Mouse (Mus musculus): ENCODE data around the gene Dxo.

Dxo gene

DNA sequence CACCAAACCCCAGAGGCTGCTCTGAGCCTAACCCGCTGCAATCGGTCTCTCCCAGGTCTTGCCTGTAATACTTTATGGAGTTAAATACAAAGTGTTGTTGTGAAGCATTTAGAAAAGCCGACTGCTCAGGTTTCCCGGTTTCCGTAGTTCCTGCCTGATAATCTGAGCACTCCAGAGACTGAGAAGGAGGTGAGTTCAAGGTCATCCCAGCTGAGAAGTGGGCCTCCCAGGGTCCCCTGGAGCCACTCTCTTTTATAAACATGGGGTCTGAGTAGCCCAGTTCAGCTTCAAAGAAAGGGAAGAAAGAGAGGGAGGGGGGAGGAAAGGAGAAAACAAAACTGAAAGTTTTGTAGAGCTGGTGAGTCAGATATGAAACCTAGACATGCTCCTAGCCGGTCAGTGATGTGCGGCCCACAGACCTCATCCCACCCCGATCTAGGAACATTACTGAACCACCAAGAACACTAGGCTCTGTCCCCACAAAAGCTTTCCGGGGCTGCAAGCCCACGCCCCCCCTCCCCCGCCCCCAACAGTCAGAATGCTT lies 42.6 kb downstream of the Dxo start, which contains the start of gene Zbtb12:
TSS of gene Zbtb12 (plus strand) at position 148 of the 544 bp plus-strand sequence.
- no peak for DNase-seq (ENCODE audit: extremely low read depth, insufficient read length, low spot score)

DNA sequence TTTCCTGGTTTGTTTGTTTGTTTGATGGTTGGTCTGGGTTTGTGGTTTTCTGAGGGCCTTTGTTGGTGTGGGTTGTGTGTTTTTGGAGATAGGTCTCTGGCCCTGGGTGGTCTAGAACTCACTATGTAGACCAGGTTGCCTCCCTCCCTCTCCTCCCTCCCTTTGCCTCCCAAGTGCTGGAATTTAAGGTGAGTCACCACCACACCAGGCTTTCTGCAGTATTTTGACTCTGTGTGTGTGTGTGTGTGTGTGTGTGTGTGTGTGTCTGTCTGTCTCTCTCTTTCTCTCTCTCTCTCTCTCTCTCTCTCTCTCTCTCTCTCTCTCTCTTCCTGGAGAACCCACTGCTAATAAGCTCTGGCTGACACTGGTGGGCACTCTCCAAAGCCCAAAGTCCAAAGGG lies 44.3 kb downstream of the Dxo start:
- peak; percentile 45 for DNase-seq (ENCODE audit: extremely low read depth, insufficient read length, low spot score)

DNA sequence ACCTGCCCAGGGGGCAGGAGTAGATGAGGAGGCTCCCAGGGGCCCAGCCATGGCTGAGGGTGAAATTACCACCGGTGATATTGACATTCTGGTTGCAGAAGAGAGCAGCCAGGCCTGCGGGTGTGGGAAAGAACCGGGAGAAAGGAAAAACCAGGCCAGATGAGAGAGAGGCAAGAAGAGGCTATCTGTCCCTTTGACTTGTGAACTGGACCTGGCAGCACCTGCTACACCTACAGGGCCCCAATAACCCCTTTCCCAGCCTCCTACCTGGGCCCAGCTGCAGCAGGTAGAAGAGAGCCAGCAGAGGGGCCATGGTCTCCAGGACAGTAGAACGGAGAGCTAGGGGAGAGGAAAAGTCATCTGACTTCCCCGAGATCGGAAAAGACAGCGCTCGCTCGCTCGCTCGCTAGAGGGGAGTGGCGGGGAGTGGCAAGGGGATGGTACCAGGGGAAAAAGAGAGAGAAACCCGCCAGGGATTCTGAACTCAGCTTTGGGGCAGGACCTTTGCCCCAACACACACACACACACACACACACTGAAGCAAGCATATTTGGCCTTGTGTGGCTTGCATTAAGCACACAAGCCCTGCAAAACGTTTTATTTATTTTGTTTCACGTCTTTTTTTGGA lies 45.0 kb downstream of the Dxo start, which contains the start of gene Gm20547:
TSS of gene Gm20547 (minus strand) at position 360 of the 628 bp plus-strand sequence.
- DNase-seq (ENCODE audit: extremely low read depth, insufficient read length, low spot score), result no peak

DNA sequence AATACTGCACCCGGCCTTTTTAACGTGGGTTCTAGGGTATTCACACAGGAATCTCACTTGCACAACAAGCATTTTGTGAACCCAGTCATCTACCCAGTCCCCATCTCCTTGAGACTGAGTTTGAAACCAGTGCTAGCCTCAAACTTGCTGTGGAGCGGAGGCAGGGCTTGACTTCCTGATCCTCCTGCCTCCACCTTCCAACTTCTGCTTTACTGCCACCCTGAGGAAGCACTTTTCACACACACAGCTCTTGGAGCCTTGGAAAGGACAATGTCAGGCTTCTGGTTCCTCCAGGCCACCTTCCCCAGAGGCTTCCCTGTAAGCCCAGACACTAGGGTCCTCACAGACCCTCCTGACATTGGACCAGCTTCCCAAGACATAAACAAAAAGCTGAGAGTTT lies 46.5 kb downstream of the Dxo start:
- DNase-seq (ENCODE audit: extremely low read depth, insufficient read length, low spot score), result no peak

DNA sequence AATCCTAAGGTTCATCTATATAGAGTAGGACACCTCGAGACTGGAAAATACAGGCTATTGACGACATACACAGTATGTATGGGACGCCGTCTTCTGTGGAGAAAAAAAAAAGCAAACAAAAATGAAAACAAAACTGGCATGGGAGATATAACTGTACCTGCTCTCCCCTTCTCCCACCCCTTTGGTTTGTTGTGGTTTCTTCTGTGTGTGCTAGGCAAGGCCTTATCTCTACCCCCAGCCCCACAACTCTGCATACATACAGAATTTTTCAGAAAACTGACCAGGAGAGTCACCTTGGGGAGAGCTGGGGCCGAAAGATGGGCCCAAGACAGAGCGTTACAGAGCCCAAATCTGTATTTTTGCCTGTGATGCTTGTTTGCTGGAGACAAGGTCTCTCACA lies 47.9 kb downstream of the Dxo start:
- DNase-seq (ENCODE audit: extremely low read depth, insufficient read length, low spot score), result no peak

DNA sequence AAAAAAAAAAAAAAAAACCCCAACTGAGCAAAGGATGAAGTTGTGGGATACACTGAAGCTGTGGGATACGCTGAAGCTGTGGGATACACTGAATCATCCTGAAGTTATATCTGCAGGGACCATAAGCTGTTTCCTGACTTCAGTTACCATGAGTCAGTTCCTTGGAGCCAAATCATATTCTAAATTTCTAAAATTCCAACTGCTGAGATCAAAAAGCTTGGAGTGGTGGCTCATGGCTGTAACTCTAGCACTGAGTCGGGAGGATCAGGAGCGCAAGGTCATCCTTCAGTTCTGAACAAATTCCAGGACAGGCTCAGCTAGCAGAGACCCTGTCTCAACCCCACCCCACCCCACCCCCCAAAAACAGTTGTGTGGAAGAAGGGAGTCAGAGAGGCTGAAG lies 48.8 kb downstream of the Dxo start:
- no peak for DNase-seq (ENCODE audit: extremely low read depth, insufficient read length, low spot score)

DNA sequence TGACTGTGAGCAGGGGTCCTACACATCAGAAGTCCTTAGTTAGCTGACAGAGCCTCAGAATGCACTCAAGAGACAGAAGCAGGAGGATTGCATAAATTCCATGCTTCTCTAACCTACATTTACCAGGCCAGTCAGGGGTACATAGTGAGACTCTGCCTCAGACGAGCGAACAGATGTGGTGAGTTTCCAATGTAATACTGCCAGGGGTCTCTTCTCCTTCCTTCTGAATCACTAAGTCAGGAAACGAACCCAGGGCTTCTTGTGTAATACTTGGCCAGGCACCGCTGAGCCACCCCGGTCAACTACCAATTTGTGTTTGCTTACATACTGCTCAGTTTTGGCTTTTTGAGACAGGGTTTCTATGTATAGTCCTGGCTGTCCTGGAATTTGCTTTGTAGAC lies 51.1 kb downstream of the Dxo start:
- no peak for DNase-seq (ENCODE audit: extremely low read depth, insufficient read length, low spot score)
